Mouse (Mus musculus) c-Kit-negative CD71-positive TER-119-positive erythroid progenitor cells, embryonic 14.5 days (primary cell): ENCODE results near the gene Ergic2.
"Not testable (repeated sequence)": the region's sequence is repeated elsewhere in the genome, so short reads cannot be mapped to it uniquely, and the experiment has no call there.

Source experiments
- DNase-seq: peaks from one replicate; pipeline ENCODE4 v3.0.0-alpha.2; 2013; ENCODE audit warnings: low read depth, low spot score

Ergic2 gene

GRCm38 (mm10) chr6:148211391-148211876 is 740 bp downstream of the Ergic2 start:
- DNase-seq: no peak

GRCm38 (mm10) chr6:148207522-148207921 is 4.7 kb downstream of the Ergic2 start:
- DNase-seq: no peak

- no peak for DNase-seq
Observed at GRCm38 (mm10) chr6:148205134-148205533, 7.0 kb downstream of the Ergic2 start.

- no peak for DNase-seq
Observed at GRCm38 (mm10) chr6:148199729-148200128, 12.4 kb downstream of the Ergic2 start.

GRCm38 (mm10) chr6:148199177-148199576 is 13.0 kb downstream of the Ergic2 start:
- no peak for DNase-seq

GRCm38 (mm10) chr6:148193972-148194701 is 18.0 kb downstream of the Ergic2 start:
- DNase-seq: no peak

- DNase-seq: no peak
Observed at GRCm38 (mm10) chr6:148185694-148186093, 26.5 kb downstream of the Ergic2 start.

GRCm38 (mm10) chr6:148172904-148173303 is 39.3 kb downstream of the Ergic2 start:
- no peak for DNase-seq

GRCm38 (mm10) chr6:148152305-148152704 is 59.9 kb downstream of the Ergic2 start:
- DNase-seq: not testable (repeated sequence)

- DNase-seq: no peak
Observed at GRCm38 (mm10) chr6:148142421-148142820, 69.8 kb downstream of the Ergic2 start.

GRCm38 (mm10) chr6:148141874-148142273 is 70.3 kb downstream of the Ergic2 start:
- DNase-seq: no peak

- DNase-seq: no peak
Observed at GRCm38 (mm10) chr6:148139288-148139995, 72.7 kb downstream of the Ergic2 start.

- peak; percentile 22 for DNase-seq
Observed at GRCm38 (mm10) chr6:148135769-148136382, 76.3 kb downstream of the Ergic2 start.

- DNase-seq: no peak
Observed at GRCm38 (mm10) chr6:148133536-148133935, 78.6 kb downstream of the Ergic2 start.

- no peak for DNase-seq
Observed at GRCm38 (mm10) chr6:148132314-148132713, 79.9 kb downstream of the Ergic2 start.
